1 mouse cellular context compared by ENCODE assay signal in the genomic region with DNA sequence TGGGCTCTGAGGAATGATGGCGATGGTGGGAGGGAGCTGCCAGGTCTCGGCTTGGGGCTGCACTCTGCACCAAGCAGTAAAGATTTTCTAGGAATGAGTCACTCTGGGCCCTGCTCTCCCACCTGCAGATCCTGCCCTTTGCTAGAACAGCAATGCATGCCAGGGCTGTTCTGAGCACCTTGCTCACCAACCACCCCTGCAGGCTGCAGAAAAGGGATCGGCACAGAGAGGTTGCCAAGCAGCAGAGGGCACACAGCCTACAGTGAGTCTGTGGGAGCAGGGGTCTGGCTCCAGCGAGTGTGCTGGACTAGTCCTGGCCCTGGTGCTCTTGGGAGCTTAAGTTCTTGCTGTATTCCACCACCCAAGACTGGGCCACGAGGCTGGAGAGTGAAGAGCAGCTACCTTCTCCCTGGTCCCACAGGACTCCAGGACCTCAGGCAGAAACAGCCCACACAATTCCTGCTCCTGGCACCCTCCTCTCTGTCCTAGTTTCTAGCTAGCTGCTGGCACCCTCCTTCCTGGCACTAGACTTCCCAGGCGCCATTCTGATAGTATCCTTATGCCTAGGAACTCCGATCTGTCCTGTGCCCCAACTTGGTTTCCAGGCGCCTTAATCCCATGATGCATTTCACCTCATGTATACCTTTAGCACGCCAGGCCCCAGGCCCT.
A peak's percentile ranks its signal among the peaks of the same experiment; 100 is the strongest.
TF ChIP-seq lines count a peak whose summit lies in the region.

No protein-coding gene starts in this region.

TF ChIP-seq in CH12.LX, 34 proteins besides CTCF, POLR2A, EP300 and RAD21 (continued from another document):
- TF ChIP-seq CHD2 (IDR thresholded peaks at IDR 0.05; ENCODE audit: low read length), result no peak
- TF ChIP-seq JUND (conservative IDR thresholded peaks at IDR 0.05; ENCODE audit: low read depth, low read length), result peak; percentile 73; the same call in 1 of the 2 replicates
- no peak for TF ChIP-seq USF1 (IDR thresholded peaks at IDR 0.05; ENCODE audit: low read depth, low read length)
- no peak for TF ChIP-seq HCFC1 (IDR thresholded peaks at IDR 0.05; ENCODE audit: low read depth, low read length)
